Mouse (Mus musculus) kidney, adult 8-10 months (tissue): ENCODE results near the gene Tmem126a.
A peak's percentile ranks its signal among the peaks of the same experiment; 100 is the strongest.

ENCODE experiments used
- DNase-seq, 2 experiments: peaks; one replicate each; pipeline ENCODE4 v3.0.0; 2022

Gene Tmem126a

GRCm38 (mm10) chr7:90456845-90457468 lies at the start of gene Tmem126a:
Gene Tmem126a (minus strand): TSS chr7:90457229.
- peak; percentile 86 to 89 for DNase-seq

DNA sequence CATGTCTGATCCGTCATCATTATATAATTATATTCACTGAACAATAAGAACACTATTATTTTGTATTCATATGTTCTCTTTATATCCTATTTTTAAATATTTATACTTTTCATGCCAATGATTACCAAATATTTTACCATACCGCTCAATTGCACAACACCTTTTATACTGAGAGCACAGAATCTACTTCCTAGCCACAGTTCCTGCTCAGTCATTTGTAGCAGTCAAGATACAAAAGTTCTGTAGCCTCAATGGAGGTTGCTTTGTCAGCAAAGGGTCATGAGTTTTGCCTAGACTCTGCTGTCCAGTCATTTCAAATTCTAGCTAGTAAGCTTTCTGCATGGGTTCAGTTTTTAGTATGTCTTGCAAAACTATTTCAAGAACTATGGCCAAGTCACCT lies 25.6 kb upstream of the Tmem126a start:
- DNase-seq, result no peak

- DNase-seq, result peak in 1 of 2 experiments; percentile 48
These were observed 19.6 kb upstream of the Tmem126a start, which contains the start of gene Dlg2 for GRCm38 (mm10) chr7:90476313-90477245. Gene Dlg2 (plus strand): TSS chr7:90476672.

DNA sequence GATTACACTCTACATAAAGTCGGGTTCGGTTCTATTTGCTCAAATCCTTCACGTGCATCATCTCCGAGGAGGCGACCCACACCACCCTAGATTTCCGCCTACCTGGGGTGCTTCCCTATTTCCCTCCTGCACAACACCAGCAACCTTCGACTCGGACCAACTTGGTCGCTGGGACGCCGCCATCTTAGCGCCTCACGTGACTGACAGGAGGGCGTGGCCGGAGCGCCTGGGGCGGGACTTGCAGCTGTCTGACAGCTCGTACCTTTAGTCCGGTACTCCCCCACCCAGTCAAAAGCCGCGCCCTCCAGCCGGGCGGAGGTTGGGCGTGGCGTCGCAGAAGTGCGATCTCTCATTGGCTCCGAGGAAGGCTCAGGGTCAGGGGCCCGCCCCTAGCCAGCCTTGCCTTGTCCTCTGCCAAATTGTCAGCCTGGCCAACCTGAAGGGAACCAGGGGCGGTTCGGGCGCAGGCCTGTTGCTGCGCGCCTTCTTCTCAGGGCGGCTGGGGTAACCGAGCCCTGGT lies 18.8 kb upstream of the Tmem126a start, which contains the start of gene Tmem126b:
TSS of gene Tmem126b (minus strand) at position 209 of the 520 bp plus-strand sequence.
- peak; percentile 100 for DNase-seq

GRCm38 (mm10) chr7:90473511-90473910 lies 16.5 kb upstream of the Tmem126a start:
- no peak for DNase-seq

DNA sequence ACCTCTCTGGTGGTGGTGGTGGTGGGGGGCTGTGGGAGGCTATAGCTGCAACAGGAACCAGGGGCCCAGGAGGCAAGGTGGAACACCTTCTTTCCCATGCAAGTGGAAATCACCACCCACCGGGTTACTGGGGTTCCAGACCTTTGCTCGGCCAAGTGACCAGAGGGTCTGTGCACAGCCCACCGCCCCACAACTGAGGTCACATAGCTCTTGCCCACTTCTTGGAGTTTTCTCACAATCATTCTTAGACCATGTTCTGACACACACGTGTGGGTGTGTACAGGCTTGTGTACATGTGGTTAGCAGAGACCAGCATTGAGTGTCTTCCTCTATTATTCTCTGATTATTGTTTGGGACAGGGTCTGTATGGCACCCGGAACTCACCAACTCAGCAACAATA lies 4.4 kb upstream of the Tmem126a start:
- no peak for DNase-seq

- peak; percentile 19 to 47 for DNase-seq
These were observed 3.9 kb upstream of the Tmem126a start for GRCm38 (mm10) chr7:90460930-90461329.

DNA sequence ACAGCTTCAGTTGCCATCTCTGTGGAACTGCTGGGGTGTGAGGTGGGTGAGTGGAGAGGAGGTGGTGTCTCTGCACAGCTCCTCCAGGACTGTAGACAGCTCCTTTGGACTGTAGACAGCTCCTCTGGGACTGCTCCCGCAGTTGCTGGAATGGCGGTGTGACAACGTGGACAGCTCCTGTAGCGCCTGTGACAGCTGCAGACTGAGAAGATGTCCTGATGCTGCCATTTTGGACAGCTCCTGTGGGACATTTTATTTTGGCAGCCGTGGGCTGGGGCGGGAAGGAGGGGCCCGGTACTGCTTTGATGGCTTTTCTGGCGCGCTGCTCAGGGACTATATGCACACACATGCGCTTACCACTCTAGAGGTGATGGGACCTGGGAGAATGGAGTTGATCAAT lies 3.3 kb upstream of the Tmem126a start:
- DNase-seq, result no peak

GRCm38 (mm10) chr7:90457517-90457916 lies 488 bp upstream of the Tmem126a start:
- DNase-seq, result no peak

- no peak for DNase-seq
These were observed 732 bp downstream of the Tmem126a start for GRCm38 (mm10) chr7:90456149-90456844.

GRCm38 (mm10) chr7:90444206-90444605 lies 12.8 kb downstream of the Tmem126a start:
- no peak for DNase-seq

DNA sequence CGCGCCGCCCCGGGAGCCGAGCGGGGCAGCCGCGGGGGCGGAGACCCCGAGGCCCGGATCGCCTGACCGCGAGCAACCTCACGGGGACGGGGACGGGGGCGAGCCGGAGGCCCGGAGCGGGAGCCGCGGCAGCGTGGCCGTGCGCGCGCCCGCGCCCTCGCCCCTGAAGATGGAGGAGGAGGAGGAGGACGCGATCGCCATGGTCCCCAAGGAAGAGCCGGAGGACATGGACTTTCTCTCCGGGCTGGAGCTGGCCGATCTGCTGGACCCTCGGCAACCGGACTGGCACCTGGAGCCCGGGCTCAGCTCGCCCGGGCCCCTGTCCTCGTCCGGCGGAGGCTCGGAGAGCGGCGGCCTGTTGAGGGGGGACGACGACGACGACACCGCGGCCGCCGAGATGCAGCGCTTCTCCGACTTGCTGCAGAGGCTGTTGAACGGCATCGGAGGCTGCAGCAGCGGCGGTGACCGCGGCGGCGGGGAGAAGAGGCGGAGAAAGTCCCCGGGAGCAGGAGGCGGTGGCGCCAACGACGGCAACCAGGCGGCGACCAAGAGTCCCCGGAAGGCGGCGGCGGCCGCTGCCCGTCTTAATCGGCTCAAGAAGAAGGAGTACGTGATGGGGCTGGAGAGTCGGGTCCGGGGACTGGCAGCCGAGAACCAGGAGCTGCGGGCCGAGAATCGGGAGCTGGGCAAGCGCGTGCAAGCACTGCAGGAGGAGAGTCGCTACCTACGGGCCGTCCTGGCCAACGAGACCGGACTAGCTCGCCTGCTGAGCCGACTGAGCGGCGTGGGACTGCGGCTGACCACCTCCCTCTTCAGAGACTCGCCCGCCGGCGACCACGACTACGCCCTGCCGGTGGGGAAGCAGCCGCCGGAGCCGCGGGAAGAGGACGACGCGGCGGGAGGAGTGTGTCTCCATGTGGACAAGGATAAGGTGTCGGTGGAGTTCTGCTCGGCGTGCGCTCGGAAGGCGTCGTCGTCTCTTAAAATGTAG lies 13.6 kb downstream of the Tmem126a start:
- DNase-seq, result peak; percentile 58 to 61

DNA sequence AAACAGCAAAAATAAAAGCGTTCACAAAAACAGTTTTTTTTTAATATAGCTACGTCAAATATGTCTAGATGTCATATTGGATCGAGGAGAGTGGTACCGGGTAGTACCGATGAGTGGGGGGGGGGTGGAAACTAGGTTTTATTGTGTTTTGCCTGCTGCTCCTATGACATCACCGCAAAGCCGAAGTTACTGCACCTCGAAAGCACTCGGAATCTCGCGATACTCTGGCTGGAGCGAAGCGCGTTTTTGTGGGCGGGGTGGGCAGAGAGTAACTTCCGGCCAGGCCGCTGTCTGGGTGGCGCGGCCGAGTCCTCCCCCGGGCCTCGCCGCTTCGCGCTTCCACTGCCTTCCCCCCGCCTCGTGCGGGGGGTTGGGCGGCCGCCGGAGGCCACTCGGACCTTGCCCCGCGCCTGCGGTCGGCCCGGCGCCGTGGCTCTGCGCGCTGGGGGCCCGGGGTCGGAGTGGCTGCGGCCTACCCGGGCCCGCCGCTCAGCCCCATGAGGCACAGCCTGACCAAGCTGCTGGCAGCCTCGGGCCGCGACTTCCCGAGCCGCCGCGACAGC lies 14.4 kb downstream of the Tmem126a start, which contains the start of gene Crebzf:
TSS of gene Crebzf (plus strand) at position 212 of the 563 bp plus-strand sequence.
- peak; percentile 97 to 98 for DNase-seq

DNA sequence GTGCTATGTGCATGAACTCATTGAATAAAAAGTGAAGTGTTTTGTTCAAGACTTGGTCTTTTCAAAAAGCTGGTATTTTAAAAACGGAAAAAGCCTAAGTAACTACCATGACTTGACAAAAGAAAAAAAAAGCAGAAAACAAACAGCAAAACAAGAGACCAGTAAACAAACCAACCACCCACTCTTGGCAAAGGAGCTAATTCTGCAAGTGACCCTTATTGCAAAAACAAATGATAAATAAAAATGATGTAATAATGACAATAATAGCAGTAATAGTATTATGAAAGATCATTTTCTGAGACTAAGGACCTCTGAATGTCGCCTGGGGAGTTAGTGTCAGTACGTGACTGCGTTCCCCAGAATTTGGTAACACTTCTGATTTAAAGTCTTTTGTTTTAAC lies 15.0 kb downstream of the Tmem126a start:
- DNase-seq, result peak in 1 of 2 experiments; percentile 15

DNA sequence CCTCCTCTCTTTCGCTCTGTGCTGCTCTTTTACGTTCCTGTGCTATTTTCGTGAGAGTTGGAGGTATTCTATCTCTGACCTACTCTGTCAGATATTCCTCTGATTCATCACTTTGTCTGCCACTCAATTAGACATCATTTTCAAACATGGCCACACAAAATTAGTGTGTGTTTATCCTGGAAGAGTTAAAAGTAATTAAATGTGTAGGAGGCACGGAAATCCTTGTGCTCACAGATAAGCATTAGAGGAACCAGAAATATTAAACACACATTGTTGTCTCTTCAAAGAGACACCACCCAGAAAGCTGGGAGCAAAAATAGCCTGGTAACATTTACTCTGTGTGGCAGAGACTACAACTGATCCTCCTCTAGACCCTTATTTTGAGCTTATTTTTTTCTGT lies 17.0 kb downstream of the Tmem126a start:
- DNase-seq, result no peak

DNA sequence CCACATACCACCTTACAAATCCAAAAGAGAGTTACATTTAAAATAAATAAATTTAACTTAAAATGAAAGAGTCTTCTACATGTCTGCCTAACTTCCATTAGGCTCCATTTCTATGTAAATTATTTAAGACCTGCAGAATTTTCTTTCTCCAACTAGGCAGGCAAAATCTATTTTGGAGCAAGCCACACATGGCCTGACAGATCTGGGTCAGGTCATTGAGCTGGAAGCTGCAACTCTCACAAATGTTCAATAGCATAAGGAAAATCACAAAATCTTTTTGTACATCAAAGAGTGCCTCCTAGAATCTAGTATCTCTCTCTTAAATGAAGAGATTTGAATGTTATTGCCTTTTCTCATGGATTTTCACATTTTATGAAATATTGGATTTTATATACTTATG lies 24.8 kb downstream of the Tmem126a start:
- DNase-seq, result no peak

GRCm38 (mm10) chr7:90427006-90427405 lies 30.0 kb downstream of the Tmem126a start:
- no peak for DNase-seq

DNA sequence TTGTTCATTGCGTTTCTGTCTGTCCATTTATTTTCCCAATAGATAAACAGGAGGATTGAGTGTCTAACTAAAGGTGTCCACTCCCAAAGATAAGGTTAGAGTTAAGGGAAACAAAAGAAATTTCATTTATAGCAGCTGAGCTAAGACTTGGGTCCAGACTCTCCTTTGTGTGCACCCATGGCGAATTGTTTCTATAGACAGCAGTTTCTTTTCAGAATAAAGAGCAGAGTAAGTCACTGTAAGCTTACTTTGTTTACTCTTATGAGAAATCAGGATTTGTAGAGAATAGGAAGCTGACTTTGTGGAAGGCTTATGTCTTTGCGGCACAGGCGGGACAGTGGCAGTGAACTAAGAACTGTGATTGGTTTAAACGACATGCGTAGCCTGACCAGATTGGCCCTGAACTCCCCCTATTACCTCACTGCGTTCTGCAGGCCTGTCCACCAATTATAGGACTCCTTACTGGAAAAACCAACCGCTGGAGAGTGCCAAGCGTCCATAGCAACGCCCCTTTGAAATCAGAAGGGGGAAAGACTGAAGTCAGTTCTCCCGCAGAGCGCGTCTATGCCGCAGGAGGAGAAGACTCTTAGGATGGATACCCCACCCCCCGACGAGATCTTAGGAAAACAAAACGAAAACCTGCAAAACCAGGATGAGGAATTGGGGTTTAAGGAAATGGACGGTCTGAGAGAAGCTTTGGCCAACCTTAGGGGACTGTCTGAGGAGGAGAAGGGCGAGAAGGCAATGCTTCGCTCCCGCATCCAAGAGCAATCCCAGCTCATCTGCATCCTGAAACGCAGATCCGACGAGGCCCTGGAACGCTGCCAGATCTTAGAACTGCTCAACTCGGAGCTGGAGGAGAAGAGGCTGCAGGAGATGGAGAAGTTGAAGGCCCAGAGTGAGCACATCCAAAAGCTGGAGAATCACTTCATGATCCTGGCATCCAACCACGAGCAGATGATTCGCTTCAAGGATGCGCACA lies 30.7 kb downstream of the Tmem126a start, which contains the start of gene Ccdc89:
TSS of gene Ccdc89 (plus strand) at position 558 of the 982 bp plus-strand sequence.
- peak; percentile 83 to 89 for DNase-seq

- DNase-seq, result peak; percentile 30 to 64
These were observed 47.1 kb downstream of the Tmem126a start for GRCm38 (mm10) chr7:90409934-90410333.
